Mouse (Mus musculus) E14TG2a.4 (cell line): ENCODE results near the gene Fat3.

Experiments
- CTCF ChIP-seq: conservative IDR thresholded peaks from 2 replicates; pipeline ENCODE4 v1.5.1; 2014; ENCODE audit warnings: low read length
- NANOG ChIP-seq: IDR thresholded peaks from 2 replicates; pipeline ENCODE4 v1.6.1; 2014; ENCODE audit warnings: borderline replicate concordance, low read length, mixed read lengths

DNA sequence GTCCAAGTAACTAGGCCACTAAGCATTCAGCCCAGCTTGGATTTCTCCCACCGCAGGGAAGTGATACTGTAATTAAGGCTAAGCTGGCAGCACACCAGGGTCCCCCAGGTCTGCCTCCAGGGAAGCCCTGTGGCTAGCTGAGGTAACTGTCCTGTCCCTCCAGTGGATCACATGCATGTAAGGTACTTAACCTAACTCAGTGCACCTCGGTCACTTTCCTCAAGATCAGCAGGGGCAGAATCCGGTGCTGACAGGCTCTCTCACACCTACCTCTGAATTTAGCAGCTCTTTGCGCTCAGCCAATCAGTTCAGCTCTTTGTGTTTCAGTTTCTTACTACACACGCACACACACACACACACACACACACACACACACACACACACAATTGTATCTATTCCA lies 639.7 kb downstream of the Fat3 start:
- TF ChIP-seq CTCF (no peak), NANOG (no peak)
